Mouse (Mus musculus) spleen, adult 18-20 months (tissue): ENCODE measurements around the gene Ank2.

Experiments
- DNase-seq, 2 experiments: peaks; one replicate each; pipeline ENCODE4 v3.0.0; 2022; ENCODE audit warnings: mixed read lengths in 2 of 2

The Ank2 gene

DNA sequence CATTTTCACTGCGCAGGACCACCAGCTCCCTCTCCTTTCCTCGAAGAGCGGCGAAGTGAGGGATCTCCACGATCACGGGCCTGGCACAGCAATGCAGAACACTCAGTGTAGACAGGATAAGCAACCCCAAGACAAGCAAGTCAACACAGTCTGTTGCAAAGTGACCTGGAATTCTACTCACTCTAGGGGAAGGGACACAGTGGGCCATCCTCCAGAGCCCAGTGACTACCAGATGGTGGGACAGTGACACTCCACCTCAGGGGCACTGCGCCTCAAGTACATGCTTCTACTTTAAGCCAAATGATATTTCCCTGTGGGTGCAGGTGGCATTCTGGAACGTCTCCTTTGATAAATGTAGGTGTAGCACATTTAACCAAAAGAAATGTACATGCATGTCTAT lies 536.8 kb downstream of the Ank2 start:
- no peak for DNase-seq

DNA sequence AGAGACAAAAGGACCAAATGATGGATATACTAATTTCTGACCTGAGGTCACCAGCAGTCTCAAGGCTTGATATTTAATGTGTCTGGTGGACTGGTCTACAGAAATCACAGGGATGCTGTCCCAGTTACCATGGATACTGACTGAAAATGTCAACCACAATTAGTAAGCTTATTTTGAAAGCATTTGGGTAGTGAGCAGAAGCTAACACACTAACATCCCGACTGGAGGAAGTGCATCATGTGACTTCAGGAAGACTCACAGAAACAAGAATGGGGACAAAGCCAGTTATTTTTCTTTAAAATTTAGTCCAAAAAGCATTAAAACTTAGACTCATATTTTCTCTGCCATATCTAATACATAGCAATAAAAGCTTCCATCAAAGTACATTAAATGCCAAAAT lies 546.5 kb downstream of the Ank2 start:
- DNase-seq = no peak

DNA sequence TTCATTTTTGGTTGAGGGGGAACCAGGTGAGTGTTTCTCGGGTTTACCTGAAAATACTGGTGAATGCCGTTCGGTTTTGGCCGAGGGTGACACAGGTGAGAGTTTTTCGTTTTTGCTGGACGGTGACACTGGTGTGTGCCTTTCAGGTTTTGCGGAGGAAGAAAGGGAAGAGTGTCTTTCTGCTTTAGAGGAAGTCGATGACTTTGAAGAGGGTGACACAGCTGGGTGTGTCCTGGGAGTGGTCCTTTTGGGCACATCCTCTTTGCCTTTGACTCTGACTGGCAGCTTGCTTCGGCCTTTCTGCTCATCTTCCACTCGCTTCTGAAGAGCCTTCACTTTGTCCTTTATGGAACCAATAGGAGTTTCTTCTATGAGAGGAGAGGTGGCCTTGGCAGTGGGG lies 552.6 kb downstream of the Ank2 start:
- no peak for DNase-seq

DNA sequence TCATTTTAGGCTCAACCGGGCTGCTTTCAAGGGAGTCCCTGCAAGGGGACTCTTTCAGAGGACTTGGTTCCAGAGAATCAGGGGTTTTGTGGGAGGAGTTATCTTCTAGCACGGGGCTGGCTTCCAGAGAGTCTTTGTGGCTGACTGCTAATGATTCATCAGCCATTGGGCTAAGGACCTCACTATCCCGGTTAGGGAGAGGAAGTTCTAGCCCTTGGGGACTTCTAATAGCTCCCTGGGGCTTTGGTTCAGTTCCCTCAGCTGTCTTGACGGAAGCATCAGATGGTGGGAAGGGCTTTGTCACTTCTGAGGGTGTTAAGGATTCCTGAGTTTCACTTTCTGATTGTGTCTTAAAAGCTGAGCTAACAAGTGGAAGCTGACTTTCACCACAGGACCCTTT lies 554.3 kb downstream of the Ank2 start:
- no peak for DNase-seq

DNA sequence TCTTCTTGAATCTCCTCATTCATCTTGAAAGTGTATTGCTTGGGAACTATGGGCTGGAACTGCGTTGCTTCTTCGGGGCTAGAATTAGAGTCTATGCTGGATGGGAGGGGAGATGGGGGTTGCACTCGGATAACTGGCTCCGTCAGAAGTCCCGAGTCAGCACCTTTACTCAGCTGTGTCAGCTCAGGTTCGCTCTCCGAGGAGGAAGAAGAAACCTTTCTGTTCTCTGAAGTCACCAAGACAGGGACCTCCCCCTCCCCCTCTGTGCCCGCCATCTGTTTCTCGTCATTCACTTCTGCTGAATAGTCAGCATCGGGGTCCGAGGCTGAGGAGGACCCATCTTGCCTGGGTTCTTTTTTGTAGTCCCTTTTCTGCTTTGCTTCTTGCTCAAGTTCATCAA lies 555.1 kb downstream of the Ank2 start:
- no peak for DNase-seq

DNA sequence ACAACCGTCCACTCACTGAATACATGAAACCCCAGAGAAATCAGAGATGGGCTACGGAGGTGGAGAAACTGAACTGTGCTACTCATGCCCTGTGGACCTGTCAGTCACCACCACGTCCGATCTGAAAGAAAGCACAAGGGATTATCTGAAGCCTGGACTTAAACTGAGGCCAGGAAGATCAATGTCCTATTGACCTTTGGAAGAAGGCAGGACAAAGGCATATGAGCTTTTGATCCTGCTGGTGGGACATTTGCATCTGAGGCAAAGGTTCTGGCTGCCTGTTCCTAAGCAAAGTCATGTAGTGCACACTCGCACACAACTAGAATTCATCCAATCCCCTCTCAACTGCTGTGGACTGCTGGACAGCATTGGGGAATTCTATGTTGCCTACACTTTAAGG lies 558.7 kb downstream of the Ank2 start:
- no peak for DNase-seq

DNA sequence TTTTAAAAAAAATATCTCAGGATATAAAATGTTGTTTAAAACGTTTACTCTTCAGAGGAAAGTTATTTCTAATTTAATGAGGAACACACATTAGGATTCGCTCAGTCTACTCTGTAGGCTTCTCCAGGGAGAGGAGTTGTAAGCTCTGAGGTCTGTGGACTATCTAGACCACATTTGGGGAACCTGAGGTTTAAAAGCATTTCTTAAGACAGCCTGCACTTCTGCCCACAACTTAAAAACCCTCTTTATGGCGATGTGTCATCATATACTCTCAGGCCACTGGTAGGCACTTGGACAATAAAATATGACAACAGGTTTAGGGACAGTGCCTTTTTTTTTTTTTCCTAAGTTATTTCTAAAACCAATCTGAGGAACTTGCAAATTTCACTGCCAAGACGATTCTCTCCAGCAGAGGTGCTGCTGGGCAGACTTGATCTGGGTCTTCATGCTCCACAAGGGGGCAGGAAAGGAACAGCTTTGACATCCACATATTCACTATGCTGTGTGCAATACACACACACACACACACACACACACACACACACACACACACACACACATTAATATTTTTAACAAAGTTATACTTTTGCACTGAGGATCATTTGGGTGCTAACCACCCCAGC lies 567.2 kb downstream of the Ank2 start:
- DNase-seq = no peak

DNA sequence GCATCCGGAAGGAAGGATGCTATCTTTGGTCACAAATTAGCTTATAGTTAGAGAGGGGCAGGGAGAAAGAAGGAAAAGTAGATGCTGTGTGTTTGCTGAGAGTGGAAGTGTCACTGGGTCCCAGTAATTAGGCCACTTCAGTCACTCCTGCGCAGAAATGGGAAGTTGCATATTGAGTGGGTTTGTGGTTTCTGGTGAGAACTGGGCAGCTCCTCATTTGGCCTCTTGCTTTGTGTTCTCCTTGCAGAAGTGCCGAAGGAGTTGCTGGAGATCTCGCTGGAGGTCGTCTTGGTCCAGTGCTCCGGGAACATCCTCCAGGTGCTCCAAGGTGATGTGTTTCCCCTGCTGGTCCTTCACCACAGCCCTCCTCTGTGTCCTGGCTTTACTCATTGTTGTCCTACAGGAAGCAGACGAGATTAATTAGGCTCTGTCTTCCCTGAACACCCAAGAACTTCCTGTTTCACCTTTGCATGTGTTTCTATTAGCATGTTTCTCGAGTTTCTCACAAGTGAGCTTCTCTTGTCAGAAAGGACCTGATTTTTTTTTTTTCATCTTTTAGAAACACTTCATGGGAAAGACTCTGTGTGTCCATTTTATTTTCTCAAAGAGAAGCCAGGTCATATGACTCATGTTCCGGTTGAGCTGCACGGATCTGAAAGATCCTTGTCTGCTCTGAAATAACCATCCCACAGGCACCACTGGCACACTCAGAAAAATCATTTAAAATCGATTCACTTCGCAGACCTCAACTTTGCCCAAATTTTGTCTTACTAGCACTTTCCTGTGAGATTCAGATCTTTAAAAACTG lies 575.4 kb downstream of the Ank2 start:
- no peak for DNase-seq

DNA sequence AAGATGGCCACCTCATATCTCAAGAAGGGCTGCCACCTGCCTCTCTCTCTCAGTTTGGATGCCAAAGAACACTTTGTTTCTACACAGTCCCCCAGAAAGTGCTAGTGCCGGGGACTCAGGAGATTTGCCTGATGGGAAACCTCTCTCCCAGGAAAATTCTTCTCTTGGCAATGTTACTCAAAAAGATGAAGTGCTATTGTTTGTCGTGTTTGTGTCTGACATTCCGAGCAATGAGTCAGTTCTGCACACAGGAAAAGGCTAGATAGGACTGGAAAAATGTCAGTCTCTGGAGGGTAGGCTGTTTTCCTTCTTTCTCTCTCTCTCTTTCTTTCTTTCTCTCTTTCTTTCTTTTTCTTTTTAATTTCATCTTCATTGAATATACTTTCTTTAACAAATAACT lies 577.2 kb downstream of the Ank2 start:
- DNase-seq = no peak

DNA sequence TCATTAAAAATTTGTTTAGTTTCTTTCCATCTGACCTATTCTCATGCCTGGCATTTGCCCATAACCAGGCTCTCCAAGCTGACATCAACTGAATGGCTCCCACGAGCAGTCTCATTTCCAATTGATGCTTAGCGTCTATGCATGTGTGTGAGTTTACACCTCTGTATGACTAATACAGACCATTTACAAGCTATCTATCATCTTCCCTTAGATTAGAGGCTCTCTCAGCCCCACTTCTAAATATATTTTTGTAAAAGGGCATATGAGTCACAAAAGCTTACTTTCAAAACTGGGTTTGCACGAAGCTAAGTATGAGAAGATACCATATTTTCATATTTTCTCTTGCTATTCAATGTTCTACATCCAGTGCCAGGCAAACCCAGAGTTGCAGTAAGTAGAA lies 578.9 kb downstream of the Ank2 start:
- no peak for DNase-seq

DNA sequence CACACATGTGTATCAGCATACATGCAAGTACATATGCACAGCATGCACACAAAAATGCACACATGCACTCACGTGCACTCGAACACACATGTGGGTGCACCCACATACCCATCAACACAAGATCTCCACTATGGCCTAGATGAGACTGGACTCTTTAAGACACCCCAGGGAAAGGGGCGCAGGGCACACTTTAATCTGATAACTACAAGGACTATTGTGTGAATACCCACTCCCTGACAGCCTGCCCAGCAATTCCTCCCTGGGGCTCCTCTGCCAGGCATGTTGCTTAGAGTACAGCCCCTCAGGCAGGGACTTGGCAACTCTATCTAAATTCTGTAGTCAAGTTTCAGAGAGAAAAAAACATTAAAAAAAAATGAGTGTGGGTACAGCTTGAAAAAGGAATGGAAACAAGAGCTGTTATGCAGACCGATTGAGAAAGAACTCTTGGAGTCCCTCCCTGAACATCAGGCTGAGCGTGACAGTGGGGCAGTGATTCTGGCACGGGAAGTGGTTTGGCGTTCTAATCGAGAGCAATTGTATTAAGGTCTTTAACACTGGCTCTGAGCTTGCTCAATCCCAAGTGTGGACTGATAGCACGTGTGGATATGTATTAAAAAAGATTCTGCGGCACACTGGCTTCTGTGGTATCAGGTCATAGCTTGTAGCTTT lies 580.2 kb downstream of the Ank2 start:
- no peak for DNase-seq

DNA sequence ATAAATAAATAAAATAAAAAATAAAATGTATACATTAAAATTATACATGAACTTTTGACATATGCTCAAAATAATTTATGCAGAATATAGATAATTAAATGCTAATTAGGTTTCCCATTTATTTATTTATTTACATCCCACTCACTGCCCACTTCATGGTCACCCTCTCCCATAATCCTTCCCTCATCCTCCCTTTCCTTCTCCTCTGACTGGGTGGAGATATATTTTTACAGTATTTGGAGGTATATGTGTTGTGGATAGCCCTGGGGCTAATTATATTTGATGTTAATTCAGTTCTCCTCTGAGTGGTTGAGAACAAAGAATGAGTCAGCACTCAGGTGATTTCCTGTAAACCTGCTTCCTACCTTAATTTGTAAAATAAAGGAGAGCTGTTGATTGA lies 582.8 kb downstream of the Ank2 start:
- no peak for DNase-seq

DNA sequence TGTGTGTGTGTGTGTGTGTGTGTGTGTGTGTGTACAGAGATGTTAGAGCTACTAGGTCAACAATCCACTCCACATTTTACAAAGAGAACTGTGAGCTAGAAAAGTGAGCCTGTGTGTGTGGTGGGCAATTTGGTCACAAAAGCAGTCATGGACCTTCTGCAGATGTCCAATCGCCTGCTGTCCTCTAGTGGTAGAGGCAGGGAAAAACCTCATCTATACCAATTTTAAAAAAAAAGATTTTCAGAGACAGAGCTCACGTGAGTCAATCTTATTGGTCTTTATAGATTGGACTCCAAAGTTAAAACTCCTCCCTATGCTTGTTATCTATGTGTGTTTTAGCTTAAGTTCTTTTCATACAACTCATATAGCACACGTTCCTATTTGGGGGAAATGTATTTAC lies 595.6 kb downstream of the Ank2 start:
- DNase-seq = peak in 1 of 2 experiments; percentile 14

DNA sequence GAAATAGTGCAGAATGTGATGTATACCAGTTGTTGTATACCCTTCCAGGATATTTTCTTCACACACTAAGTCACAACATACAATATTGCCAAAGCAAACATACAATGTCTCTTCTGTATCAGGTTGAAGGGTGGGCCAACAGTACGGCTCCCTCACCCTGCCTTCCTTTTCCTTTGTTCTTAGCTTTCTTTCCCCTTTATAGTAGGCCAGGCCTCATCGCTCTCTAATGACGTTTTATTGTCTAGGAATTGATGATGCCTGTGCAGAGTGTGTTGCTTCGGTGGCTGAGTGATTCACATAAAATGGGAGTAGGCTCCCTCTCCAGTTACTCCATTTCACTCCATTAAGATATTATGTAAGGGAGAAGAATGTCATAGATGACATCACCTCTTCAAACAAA lies 612.5 kb downstream of the Ank2 start:
- DNase-seq = no peak

DNA sequence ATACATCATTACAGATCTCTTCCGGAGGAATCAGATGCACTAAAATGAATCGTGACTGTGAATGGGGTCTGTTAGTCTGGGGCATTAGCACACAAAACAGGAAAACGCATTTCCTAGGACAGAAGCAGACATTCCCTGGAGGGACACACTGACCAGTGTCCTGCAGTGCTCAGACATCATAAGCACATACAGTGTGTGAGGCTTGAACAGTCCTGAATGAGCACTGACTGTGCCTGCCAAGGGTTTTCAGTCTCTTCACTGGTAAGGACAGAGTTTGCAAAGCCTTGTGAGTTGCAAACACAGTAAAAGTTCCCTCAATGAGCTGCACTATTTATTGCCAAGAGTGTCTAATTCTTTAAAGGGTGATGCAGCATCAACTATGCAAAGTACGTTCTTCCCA lies 613.1 kb downstream of the Ank2 start:
- DNase-seq = no peak

DNA sequence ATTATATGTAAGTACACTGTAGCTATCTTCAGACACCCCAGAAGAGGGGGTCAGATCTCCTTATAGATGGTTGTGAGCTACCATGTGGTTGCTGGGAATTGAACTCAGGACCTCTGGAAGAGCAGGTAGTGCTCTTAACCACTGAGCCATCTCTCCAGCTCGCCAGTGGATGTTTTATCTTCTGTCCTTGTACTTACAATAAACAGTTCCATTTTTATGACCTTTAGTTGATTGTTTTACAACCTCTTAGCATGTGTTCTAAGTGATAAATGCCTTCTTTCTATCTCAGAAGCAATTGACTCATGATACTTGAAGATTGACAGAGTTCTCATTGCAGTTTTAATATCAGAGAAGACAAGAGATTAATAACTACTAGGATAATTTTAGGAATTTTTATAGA lies 620.9 kb downstream of the Ank2 start:
- no peak for DNase-seq
